Mouse (Mus musculus): ENCODE results near the gene Cdkl2. TPM values are rescaled to one million over a fixed set of nuclear protein-coding genes. Genes with fewer than 3 reads are reported as not detected.

The Cdkl2 gene
- 0.57 and 0.84 TPM in 2 replicates for polyA plus RNA-seq (2015; fragmentation: Nextera tagmentation; extraction: Ambion mirVana)

DNA sequence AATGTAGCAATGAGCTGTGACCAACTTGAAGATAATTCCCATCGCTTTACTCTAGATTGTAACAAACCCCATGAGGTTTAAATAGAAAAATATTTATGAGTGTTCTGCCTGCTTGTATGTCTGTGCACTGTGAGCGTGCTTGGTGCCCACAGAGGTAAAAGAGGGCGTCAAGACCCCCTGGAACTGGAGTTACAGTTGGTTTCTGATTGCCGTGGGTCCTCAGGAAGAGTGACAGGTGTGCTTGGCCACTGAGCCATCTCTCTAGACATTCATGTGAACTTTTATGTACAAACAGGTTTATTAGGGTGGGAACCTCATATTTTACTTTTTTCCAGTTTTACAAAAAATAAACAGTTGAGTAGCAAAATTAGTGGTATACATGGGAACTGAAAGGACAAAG lies at the start of gene Cdkl2:
TSS of gene Cdkl2 (minus strand) at position 101 of the 400 bp plus-strand sequence.
- H3K27me3 ChIP-seq: peaks cover 30% of the 10 kb centered on the region
- H3K4me3 ChIP-seq: peak within 1 kb of the TSS; percentile 76
- no peaks in the 10 kb centered on the region for H3K9me3 ChIP-seq
- peak within 1 kb of the TSS; percentile 95 for H3K4me2 ChIP-seq (replicated peaks)
- peak within 1 kb of the TSS; percentile 66 for H3K9ac ChIP-seq
- 72% methylated on average over 4 of the region's 4 CpGs for WGBS
- no peak for ATAC-seq (ENCODE audit: low FRiP score, low read depth)
- no peak within 1 kb of the TSS for H3K27ac ChIP-seq
- H3K36me3 ChIP-seq: no peaks in the 10 kb centered on the region
- H3K4me1 ChIP-seq: peaks cover 3% of the 10 kb centered on the region; the same call in 1 of the 2 replicates

DNA sequence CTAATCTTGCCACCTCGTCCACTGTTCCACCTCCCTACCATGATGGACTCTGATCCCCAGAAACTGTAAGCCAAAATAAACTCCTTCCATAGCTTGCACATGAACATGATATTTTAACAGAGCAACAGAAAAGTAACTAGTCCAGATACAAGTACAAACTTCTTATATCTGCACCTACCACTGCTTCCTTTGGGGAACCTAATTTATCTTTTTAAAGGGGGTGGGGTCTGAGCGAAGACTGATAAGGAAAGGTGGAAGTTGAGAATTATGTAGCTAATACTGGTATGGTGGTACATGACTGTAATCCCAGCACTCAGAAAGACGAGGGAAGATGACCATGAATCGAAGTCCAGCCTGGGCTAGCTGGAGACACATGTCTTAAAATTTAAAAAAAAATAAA lies 43.8 kb upstream of the Cdkl2 start:
- Histone ChIP-seq H3K27ac (no peak overlapping the region), H3K4me1 (peaks cover 4% of the 10 kb centered on the region; the same call in 1 of the 2 replicates), H3K27me3 (no peaks in the 10 kb centered on the region), H3K9ac (no peak overlapping the region), H3K4me2 (replicated peaks) (no peak overlapping the region), H3K4me3 (no peak overlapping the region), H3K9me3 (no peaks in the 10 kb centered on the region), H3K36me3 (no peaks in the 10 kb centered on the region)
- no peak for ATAC-seq (ENCODE audit: low FRiP score, low read depth)
- WGBS: 90% methylated on average over 4 of the region's 4 CpGs

- WGBS: 87% methylated on average over 7 of the region's 7 CpGs
- peaks cover 17% of the 10 kb centered on the region for H3K4me1 ChIP-seq
- no peaks in the 10 kb centered on the region for H3K9me3 ChIP-seq
- no peak overlapping the region for H3K9ac ChIP-seq
- ATAC-seq (ENCODE audit: low FRiP score, low read depth): no peak
- H3K4me2 ChIP-seq (replicated peaks): no peak overlapping the region
- no peak overlapping the region for H3K27ac ChIP-seq
- no peaks in the 10 kb centered on the region for H3K27me3 ChIP-seq
- H3K36me3 ChIP-seq: no peaks in the 10 kb centered on the region
- no peak overlapping the region for H3K4me3 ChIP-seq
Measured at GRCm38 (mm10) chr5:92085821-92086550, 42.3 kb upstream of the Cdkl2 start.

- 59% methylated on average over 4 of the region's 4 CpGs for whole genome bisulfite sequencing
Measured at GRCm38 (mm10) chr5:92085246-92085645, 41.6 kb upstream of the Cdkl2 start.

DNA sequence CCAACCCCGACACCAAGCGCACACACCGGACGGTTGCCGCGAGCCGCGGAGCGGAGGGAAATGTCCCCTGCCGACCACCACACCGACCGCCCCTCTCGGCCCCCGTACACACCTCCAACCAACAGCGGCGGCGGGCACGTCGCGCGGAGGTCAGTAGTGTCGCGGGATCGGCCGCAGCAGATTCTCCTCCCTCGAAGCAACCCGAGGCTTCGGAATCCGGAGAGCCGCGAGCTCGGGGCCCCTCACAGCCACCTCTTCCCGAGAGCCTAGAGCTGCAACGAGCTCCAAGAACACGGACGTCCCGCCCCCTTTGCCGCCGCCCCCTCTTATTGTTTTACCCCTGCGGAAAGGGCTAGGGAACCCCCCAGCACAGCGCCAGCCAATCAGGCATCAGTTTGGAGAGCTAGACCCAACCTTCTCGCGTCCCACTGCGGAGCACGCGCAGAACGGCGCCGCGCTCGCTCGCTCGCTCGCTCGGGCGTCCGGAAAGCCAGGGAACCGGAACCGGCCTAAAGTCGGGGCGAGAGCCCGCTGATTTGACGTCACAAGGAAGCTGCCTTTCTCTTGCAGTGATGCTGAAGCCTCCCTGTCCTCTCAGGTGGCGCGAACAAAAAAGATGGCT lies 39.8 kb upstream of the Cdkl2 start, which contains the start of gene G3bp2:
TSS of gene G3bp2 (minus strand) at position 303 of the 622 bp plus-strand sequence.
- Histone ChIP-seq H3K36me3 (no peaks in the 10 kb centered on the region), H3K4me1 (peaks cover 35% of the 10 kb centered on the region), H3K27me3 (no peaks in the 10 kb centered on the region), H3K9me3 (no peaks in the 10 kb centered on the region), H3K27ac (peak within 1 kb of the TSS; percentile 98), H3K4me2 (replicated peaks) (peak within 1 kb of the TSS; percentile 72), H3K4me3 (peak within 1 kb of the TSS; percentile 98), H3K9ac (peak within 1 kb of the TSS; percentile 97)
- under 1% methylated on average over 65 of the region's 65 CpGs for WGBS
- peak; percentile 98 for ATAC-seq (ENCODE audit: low FRiP score, low read depth)

More at GRCm38 (mm10) chr5:92085246-92085645, 41.6 kb upstream of the Cdkl2 start:
- no peak overlapping the region for H3K9ac ChIP-seq
- no peaks in the 10 kb centered on the region for H3K36me3 ChIP-seq
- ATAC-seq (ENCODE audit: low FRiP score, low read depth): no peak
- H3K4me2 ChIP-seq (replicated peaks): no peak overlapping the region
- H3K27ac ChIP-seq: no peak overlapping the region
- no peaks in the 10 kb centered on the region for H3K9me3 ChIP-seq
- no peak overlapping the region for H3K4me3 ChIP-seq
- no peaks in the 10 kb centered on the region for H3K27me3 ChIP-seq
- peaks cover 23% of the 10 kb centered on the region for H3K4me1 ChIP-seq

DNA sequence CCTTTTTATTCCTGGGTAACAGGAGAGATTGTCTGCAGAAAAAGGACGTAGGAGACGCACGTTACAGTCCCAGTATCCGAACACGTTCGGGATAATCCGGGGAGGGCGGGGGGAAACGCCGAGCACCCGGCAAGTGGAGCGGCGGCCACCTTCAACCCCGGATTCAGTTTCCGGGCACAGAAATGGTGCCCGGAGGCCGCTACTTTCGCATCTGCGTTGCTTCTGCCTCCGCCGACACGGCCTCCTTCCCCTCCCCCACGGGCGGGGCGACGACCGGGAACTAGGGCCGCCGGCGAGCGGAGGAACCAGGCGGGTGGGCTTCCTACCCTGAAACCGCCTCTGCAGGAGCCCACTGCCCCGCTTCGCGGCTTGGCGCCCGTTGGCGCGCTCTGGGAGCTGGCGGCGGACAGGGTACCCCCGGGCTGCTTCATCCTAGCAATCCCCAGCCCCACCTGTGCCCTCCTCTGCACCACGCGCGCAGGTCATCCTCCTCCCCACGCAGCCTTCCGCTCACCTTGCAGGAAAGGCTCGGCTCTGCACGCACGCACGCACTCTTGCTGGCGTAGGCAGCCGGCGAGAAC lies 39.2 kb upstream of the Cdkl2 start:
- H3K27me3 ChIP-seq: no peaks in the 10 kb centered on the region
- peak; percentile 79 for ATAC-seq (ENCODE audit: low FRiP score, low read depth)
- WGBS: under 1% methylated on average over 46 of the region's 55 CpGs

GRCm38 (mm10) chr5:92081326-92081725 lies 37.6 kb upstream of the Cdkl2 start:
- Histone ChIP-seq H3K4me1 (peaks cover 35% of the 10 kb centered on the region), H3K27ac (no peak overlapping the region), H3K27me3 (no peaks in the 10 kb centered on the region), H3K9ac (no peak overlapping the region; the same call in 1 of the 2 replicates), H3K4me2 (replicated peaks) (peak overlapping the region; percentile 72), H3K9me3 (no peaks in the 10 kb centered on the region), H3K4me3 (peak overlapping the region; percentile 98), H3K36me3 (0 out of 2 replicates have a peak, but pooled peaks cover 3% of the 10 kb centered on the region)
- no peak for ATAC-seq (ENCODE audit: low FRiP score, low read depth)
- WGBS: 71% methylated on average over 3 of the region's 3 CpGs

More for the DNA sequence above, 39.2 kb upstream of the Cdkl2 start:
- Histone ChIP-seq H3K9me3 (no peaks in the 10 kb centered on the region), H3K4me1 (peaks cover 35% of the 10 kb centered on the region), H3K4me2 (replicated peaks) (peak overlapping the region; percentile 72), H3K27ac (peak overlapping the region; percentile 98), H3K9ac (peak overlapping the region; percentile 97), H3K4me3 (peak overlapping the region; percentile 98), H3K36me3 (no peaks in the 10 kb centered on the region)

DNA sequence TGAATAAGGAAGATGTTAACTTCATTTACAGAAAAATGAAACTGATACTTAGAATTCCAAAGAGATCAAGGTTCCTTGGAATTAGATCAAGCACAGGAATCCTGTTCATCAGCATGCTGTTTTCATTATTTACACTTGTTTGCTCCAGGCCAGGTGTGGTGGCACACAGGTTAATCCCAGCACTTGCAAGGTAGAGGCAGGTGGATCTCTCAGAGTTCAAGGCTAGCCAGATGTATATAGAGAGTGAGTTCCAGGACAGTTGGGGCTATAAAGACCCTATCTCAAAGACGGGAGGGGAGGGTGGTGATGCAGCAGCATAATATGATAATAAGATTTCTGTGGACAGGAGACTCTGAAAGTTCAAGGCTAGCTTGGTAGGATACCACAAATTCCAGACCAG lies 36.7 kb upstream of the Cdkl2 start:
- Histone ChIP-seq H3K4me1 (peaks cover 35% of the 10 kb centered on the region), H3K9me3 (no peaks in the 10 kb centered on the region), H3K27me3 (no peaks in the 10 kb centered on the region), H3K27ac (no peak overlapping the region), H3K4me2 (replicated peaks) (no peak overlapping the region), H3K4me3 (no peak overlapping the region), H3K36me3 (0 out of 2 replicates have a peak, but pooled peaks cover 3% of the 10 kb centered on the region), H3K9ac (no peak overlapping the region)
- no peak for ATAC-seq (ENCODE audit: low FRiP score, low read depth)
- 80% methylated on average over 1 of the region's 1 CpGs for WGBS

DNA sequence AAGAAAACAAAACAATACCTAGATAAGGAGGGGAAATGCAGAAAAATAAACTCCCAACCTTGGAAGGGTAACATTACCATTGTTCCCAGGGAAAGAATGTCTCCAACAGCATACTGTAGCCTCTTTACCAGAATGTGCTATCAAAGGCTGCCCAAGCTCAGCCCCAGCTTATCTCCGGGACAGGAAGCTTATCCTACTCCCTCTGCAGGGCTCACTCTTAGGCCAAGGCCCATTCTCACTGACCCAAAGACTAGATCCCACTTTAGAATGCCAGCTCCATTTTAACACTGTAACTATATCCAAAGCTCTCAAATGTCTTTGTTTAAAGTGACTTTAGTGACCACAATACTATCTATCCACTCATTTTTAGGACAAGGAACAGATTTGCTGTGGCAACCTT lies 35.6 kb upstream of the Cdkl2 start:
- WGBS: 75% methylated on average over 1 of the region's 1 CpGs
- no peak overlapping the region for H3K9ac ChIP-seq
- H3K4me1 ChIP-seq: peaks cover 33% of the 10 kb centered on the region
- no peaks in the 10 kb centered on the region for H3K27me3 ChIP-seq
- 0 out of 2 replicates have a peak, but pooled peaks cover 3% of the 10 kb centered on the region for H3K36me3 ChIP-seq
- no peak for ATAC-seq (ENCODE audit: low FRiP score, low read depth)
- H3K4me3 ChIP-seq: no peak overlapping the region
- no peak overlapping the region for H3K4me2 ChIP-seq (replicated peaks)
- no peak overlapping the region for H3K27ac ChIP-seq
- H3K9me3 ChIP-seq: no peaks in the 10 kb centered on the region

DNA sequence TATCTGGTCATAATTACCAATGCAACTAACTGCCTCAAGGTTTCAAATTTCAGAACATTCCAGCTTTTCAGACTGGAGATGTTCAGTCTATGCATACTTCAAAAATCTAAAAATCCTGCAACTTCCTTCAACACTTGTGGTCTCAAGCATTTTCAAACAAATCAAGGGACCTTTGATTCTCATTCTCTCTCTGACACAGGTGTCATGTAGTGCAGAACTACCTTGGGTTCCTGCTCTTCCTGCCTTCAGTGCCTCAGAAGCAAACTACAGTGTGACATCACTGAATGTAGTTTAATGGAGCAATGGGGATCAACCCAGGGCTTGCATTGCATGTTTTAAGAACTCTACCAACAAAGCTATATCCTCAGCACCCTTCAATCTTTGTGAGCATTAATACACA lies 35.1 kb upstream of the Cdkl2 start:
- no peak for ATAC-seq (ENCODE audit: low FRiP score, low read depth)
- Histone ChIP-seq H3K9ac (no peak overlapping the region), H3K9me3 (no peaks in the 10 kb centered on the region), H3K27ac (no peak overlapping the region), H3K36me3 (0 out of 2 replicates have a peak, but pooled peaks cover 3% of the 10 kb centered on the region), H3K27me3 (no peaks in the 10 kb centered on the region), H3K4me3 (no peak overlapping the region), H3K4me1 (peaks cover 31% of the 10 kb centered on the region), H3K4me2 (replicated peaks) (no peak overlapping the region)

DNA sequence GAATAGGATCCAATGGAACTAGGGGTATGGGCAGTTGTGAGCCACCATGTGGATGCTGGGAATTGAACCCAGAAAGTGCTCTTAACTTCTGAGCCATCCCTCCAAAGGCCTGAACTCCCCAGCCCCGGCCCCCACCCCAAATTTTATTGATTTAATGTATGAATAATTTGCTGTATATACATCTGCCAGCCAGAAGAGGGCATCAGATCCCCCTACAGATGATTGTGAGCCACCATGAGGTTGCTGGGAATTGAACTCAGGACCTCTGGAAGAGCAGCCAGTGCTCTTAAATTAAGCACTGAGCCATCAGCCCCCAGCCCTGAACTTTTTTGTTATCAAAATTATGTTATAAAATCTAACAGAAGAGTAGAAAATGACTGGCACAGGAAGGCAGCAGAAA lies 32.6 kb upstream of the Cdkl2 start:
- no peak overlapping the region for H3K9ac ChIP-seq
- no peak overlapping the region for H3K4me2 ChIP-seq (replicated peaks)
- H3K9me3 ChIP-seq: no peaks in the 10 kb centered on the region
- no peak for ATAC-seq (ENCODE audit: low FRiP score, low read depth)
- peaks cover 13% of the 10 kb centered on the region for H3K36me3 ChIP-seq
- H3K27me3 ChIP-seq: no peaks in the 10 kb centered on the region
- 88% methylated on average over 1 of the region's 1 CpGs for WGBS
- H3K4me3 ChIP-seq: no peak overlapping the region
- H3K4me1 ChIP-seq: peaks cover 21% of the 10 kb centered on the region
- H3K27ac ChIP-seq: no peak overlapping the region

GRCm38 (mm10) chr5:92074061-92074460 lies 30.4 kb upstream of the Cdkl2 start:
- 94% methylated on average over 14 of the region's 14 CpGs for WGBS
- H3K36me3 ChIP-seq: peaks cover 24% of the 10 kb centered on the region
- no peaks in the 10 kb centered on the region for H3K9me3 ChIP-seq
- no peak overlapping the region for H3K27ac ChIP-seq
- no peak overlapping the region for H3K4me3 ChIP-seq
- ATAC-seq (ENCODE audit: low FRiP score, low read depth): no peak
- H3K4me1 ChIP-seq: peaks cover 4% of the 10 kb centered on the region; the same call in 1 of the 2 replicates
- no peaks in the 10 kb centered on the region for H3K27me3 ChIP-seq
- no peak overlapping the region for H3K4me2 ChIP-seq (replicated peaks)
- H3K9ac ChIP-seq: no peak overlapping the region
